14 mouse cellular contexts compared by ENCODE assay signal in the genomic region with DNA sequence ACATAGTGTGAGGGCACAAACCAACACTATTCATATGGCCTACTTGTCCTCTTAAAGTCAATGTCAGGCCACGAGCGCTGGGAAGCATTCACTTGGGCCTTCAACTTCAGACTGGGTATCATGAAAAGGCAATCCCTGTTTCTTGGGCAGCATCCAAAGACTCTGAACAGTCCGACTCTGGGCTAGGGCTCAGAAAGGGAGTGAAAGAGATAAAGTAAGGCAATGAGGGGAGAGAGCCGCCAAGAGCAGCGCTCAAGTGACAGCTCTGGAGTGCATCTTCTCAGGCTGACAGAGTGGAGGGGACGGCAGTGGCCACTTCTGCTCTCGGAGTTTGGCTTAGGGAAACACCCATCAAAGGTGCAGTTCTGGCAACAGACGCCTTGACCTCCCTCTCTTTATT.
DNase-seq lines count a peak whose midpoint lies in the region; ATAC-seq and TF ChIP-seq lines count a peak whose summit lies in the region.
"Had no signal": no experiment of that assay in that cellular context is flagged by ENCODE, and none has a peak within 500 bp of the region (broad histone marks: within the 10 kb centered on the region; RNA-seq: fewer than 3 reads in every experiment).

No protein-coding gene starts in this region.

- intact Hi-C loops in heart, adult 2 months (cut with DNase I): no loop called here

- no peak overlapping the region for H3K4me3 ChIP-seq in heart, adult 2 months
- H3K4me3 ChIP-seq in heart, embryonic 12.5 days: no peak overlapping the region
- no peak overlapping the region for H3K4me3 ChIP-seq in neural tube, embryonic 11.5 days (ENCODE audit: low read depth, low read length)
- H3K4me3 ChIP-seq in heart, embryonic 15.5 days: no peak overlapping the region
- no peak overlapping the region for H3K4me3 ChIP-seq in midbrain, embryonic 10.5 days
- H3K4me3 ChIP-seq: heart, embryonic 13.5 days; neural tube, embryonic 13.5 days had no signal

- H3K4me1 ChIP-seq in heart, adult 2 months (ENCODE audit: control insufficient read depth, insufficient read depth, low read length): no peaks in the 10 kb centered on the region; the same call in 1 of the 2 replicates
- H3K4me1 ChIP-seq in heart, embryonic 12.5 days (replicated peaks): peaks cover 21% of the 10 kb centered on the region; the same call in 1 of the 2 replicates
- H3K4me1 ChIP-seq in neural tube, embryonic 11.5 days (ENCODE audit: control insufficient read depth, insufficient read depth, low read length): peaks cover 10% of the 10 kb centered on the region
- H3K4me1 ChIP-seq in heart, embryonic 15.5 days (replicated peaks): peaks cover 23% of the 10 kb centered on the region
- peaks cover 41% of the 10 kb centered on the region for H3K4me1 ChIP-seq in midbrain, embryonic 10.5 days

- no peak for TF ChIP-seq CTCF in heart, adult 2 months (IDR thresholded peaks at IDR 0.05)

- 36% methylated on average over 8 of the region's 8 CpGs for WGBS in heart, adult 2 months
- WGBS in heart, embryonic 12.5 days: 25% methylated on average over 8 of the region's 8 CpGs
- 60% methylated on average over 8 of the region's 8 CpGs for WGBS in neural tube, embryonic 11.5 days
- WGBS in heart, embryonic 15.5 days: 21% methylated on average over 8 of the region's 8 CpGs
- WGBS in midbrain, embryonic 10.5 days: 83% methylated on average over 8 of the region's 8 CpGs

- no peaks in the 10 kb centered on the region for H3K79me2 ChIP-seq in heart, adult 2 months (replicated peaks; ENCODE audit: control insufficient read depth, insufficient read depth, low read length)

- no peaks in the 10 kb centered on the region for H3K27me3 ChIP-seq in heart, adult 2 months (ENCODE audit: control insufficient read depth, insufficient read depth, low read length)
- peaks cover 21% of the 10 kb centered on the region; the same call in 1 of the 2 replicates for H3K27me3 ChIP-seq in heart, embryonic 12.5 days (replicated peaks)
- H3K27me3 ChIP-seq in neural tube, embryonic 11.5 days (ENCODE audit: control insufficient read depth, insufficient read depth, low read length): no peaks in the 10 kb centered on the region
- H3K27me3 ChIP-seq in heart, embryonic 15.5 days: peaks cover 8% of the 10 kb centered on the region; the same call in 1 of the 2 replicates
- peaks cover 46% of the 10 kb centered on the region for H3K27me3 ChIP-seq in midbrain, embryonic 10.5 days (ENCODE audit: low read depth, poor library complexity, severe bottlenecking)
- H3K27me3 ChIP-seq: neural tube, embryonic 13.5 days had no signal

- ATAC-seq in heart, embryonic 12.5 days (ENCODE audit: insufficient number of reproducible peaks, low FRiP score): no peak
- no peak for ATAC-seq in neural tube, embryonic 11.5 days (ENCODE audit: insufficient read depth, low FRiP score, low TSS enrichment)
- peak; percentile 45; the same call in 1 of the 2 replicates for ATAC-seq in heart, embryonic 15.5 days (replicated peaks; ENCODE audit: insufficient number of reproducible peaks, insufficient read depth, low FRiP score, low read depth)

- 0 out of 2 replicates have a peak, but pooled peaks have one; percentile 58 for TF ChIP-seq EP300 in heart, adult 2 months (IDR thresholded peaks at IDR 0.05; ENCODE audit: insufficient read depth, low read depth, low read length)

- DNase-seq in heart, adult 2 months: peak; percentile 32 to 66
- DNase-seq in neural tube, embryonic 11.5 days (ENCODE audit: low spot score): no peak
- DNase-seq in neural tube, embryonic 10.5 days (ENCODE audit: extremely low spot score, low spot score): no peak
- peak; percentile 45 for DNase-seq in ovary, postnatal 14 days (ENCODE audit: low spot score)
- DNase-seq in midbrain, embryonic 10.5 days (ENCODE audit: low spot score): no peak
- DNase-seq in MN1 (ENCODE audit: low spot score): no peak
- DNase-seq: cerebellum, postnatal 36 days; kidney, postnatal 25 days; right cerebral cortex, postnatal 25 days; thymus, adult 2 months had no signal

- no peak overlapping the region for H3K27ac ChIP-seq in heart, adult 2 months
- no peak overlapping the region for H3K27ac ChIP-seq in heart, embryonic 12.5 days (ENCODE audit: poor library complexity, severe bottlenecking)
- 0 out of 2 replicates have a peak overlapping the region, but pooled peaks have one; percentile 23 for H3K27ac ChIP-seq in neural tube, embryonic 11.5 days (ENCODE audit: low read depth, low read length)
- peak overlapping the region; percentile 27 for H3K27ac ChIP-seq in heart, embryonic 15.5 days
- H3K27ac ChIP-seq in midbrain, embryonic 10.5 days (replicated peaks): no peak overlapping the region
- H3K27ac ChIP-seq: heart, embryonic 13.5 days; neural tube, embryonic 13.5 days had no signal

- TF ChIP-seq POLR2A in heart, adult 2 months (IDR thresholded peaks at IDR 0.05; ENCODE audit: insufficient read depth, low read depth, low read length): no peak

- H3K9ac ChIP-seq in heart, adult 2 months (ENCODE audit: low read depth, low read length): no peak overlapping the region
- H3K9ac ChIP-seq in heart, embryonic 12.5 days: no peak overlapping the region
- H3K9ac ChIP-seq in neural tube, embryonic 11.5 days (ENCODE audit: low read length): no peak overlapping the region
- H3K9ac ChIP-seq in heart, embryonic 15.5 days: no peak overlapping the region
- H3K9ac ChIP-seq: heart, embryonic 13.5 days; neural tube, embryonic 13.5 days had no signal

- no peaks in the 10 kb centered on the region for H3K9me3 ChIP-seq in heart, embryonic 12.5 days (replicated peaks)
- H3K9me3 ChIP-seq in neural tube, embryonic 11.5 days (ENCODE audit: control insufficient read depth, low read length): no peaks in the 10 kb centered on the region
- no peaks in the 10 kb centered on the region for H3K9me3 ChIP-seq in heart, embryonic 15.5 days (replicated peaks)
- no peaks in the 10 kb centered on the region for H3K9me3 ChIP-seq in midbrain, embryonic 10.5 days (replicated peaks)
- H3K9me3 ChIP-seq: heart, embryonic 13.5 days; neural tube, embryonic 13.5 days had no signal

- no peak overlapping the region for H3K4me2 ChIP-seq in heart, embryonic 12.5 days
- no peak overlapping the region for H3K4me2 ChIP-seq in neural tube, embryonic 11.5 days (ENCODE audit: low read depth)
- H3K4me2 ChIP-seq in heart, embryonic 15.5 days: no peak overlapping the region
- H3K4me2 ChIP-seq: heart, embryonic 13.5 days; neural tube, embryonic 13.5 days had no signal

- H3K36me3 ChIP-seq in heart, adult 2 months (ENCODE audit: control insufficient read depth, insufficient read depth, low read length): no peaks in the 10 kb centered on the region
- no peaks in the 10 kb centered on the region for H3K36me3 ChIP-seq in heart, embryonic 12.5 days
- H3K36me3 ChIP-seq in neural tube, embryonic 11.5 days (ENCODE audit: control insufficient read depth, insufficient read depth, low read length): no peaks in the 10 kb centered on the region
- H3K36me3 ChIP-seq in heart, embryonic 15.5 days: no peaks in the 10 kb centered on the region
- H3K36me3 ChIP-seq in midbrain, embryonic 10.5 days: no peaks in the 10 kb centered on the region
- H3K36me3 ChIP-seq: heart, embryonic 13.5 days; neural tube, embryonic 13.5 days had no signal

Comparison
In these comparisons a context has a peak if more than half of its experiments do, and no peak if none do; other contexts are left out.
1. H3K27ac ChIP-seq: peak in neural tube, embryonic 11.5 days (single experiment) and heart, embryonic 15.5 days (single experiment); none in heart, adult 2 months (single experiment), heart, embryonic 12.5 days (single experiment) and midbrain, embryonic 10.5 days (single experiment).
2. DNase-seq: peak in heart, adult 2 months (2 of 2) and ovary, postnatal 14 days (single experiment); none in neural tube, embryonic 11.5 days (single experiment), neural tube, embryonic 10.5 days (single experiment), midbrain, embryonic 10.5 days (single experiment) and MN1 (single experiment).